Mouse (Mus musculus) CH12.LX (cell line): ENCODE results near the gene Cep78. TPM values are rescaled to one million over a fixed set of nuclear protein-coding genes. Genes with fewer than 3 reads are reported as not detected.
A peak's percentile ranks its signal among the peaks of the same experiment; 100 is the strongest.

ENCODE experiments used
- DNase-seq: peaks from one replicate; pipeline ENCODE4 v3.0.0-alpha.2; 2013; ENCODE audit errors: extremely low read depth
- H3K27ac ChIP-seq: 2 replicates; pipeline ENCODE4 v1.5.1; 2012; ENCODE audit warnings: low read depth, mild to moderate bottlenecking, control low read depth, moderate library complexity; ENCODE audit not compliant: insufficient read depth
- H3K27me3 ChIP-seq: replicated peaks from 2 replicates; pipeline ENCODE3; 2012; ENCODE audit warnings: inconsistent platforms
- H3K36me3 ChIP-seq, 2 experiments: replicated peaks in 1 of 2; 2 replicates each; pipeline versions ENCODE3 to v1.6.1; 2012; ENCODE audit warnings: inconsistent platforms in 1 of 2, low read length in 1 of 2, mild to moderate bottlenecking in 1 of 2, mixed read lengths in 1 of 2, moderate library complexity in 1 of 2; ENCODE audit not compliant: control insufficient read depth in 1 of 2, insufficient read depth in 1 of 2
- H3K4me1 ChIP-seq, 2 experiments: 2 replicates each; pipeline ENCODE4 v1.6.1; 2012; ENCODE audit warnings: inconsistent platforms in 1 of 2, moderate library complexity in 1 of 2; ENCODE audit not compliant: insufficient read depth in 2 of 2, control insufficient read depth in 1 of 2
- H3K4me2 ChIP-seq: 2 replicates; pipeline ENCODE4 v1.6.1; 2012; ENCODE audit warnings: low read depth, mild to moderate bottlenecking, control low read depth; ENCODE audit not compliant: poor library complexity, insufficient read depth, severe bottlenecking
- H3K4me3 ChIP-seq, 3 experiments: fragments of 150-350 bp in 1 of 3; sonication (generic) in 1 of 3; replicated peaks in 1 of 3; 2 replicates each; pipeline versions ENCODE3 to v1.5.1; 2011 to 2012; ENCODE audit warnings: low read depth in 2 of 3, low read length in 2 of 3, mild to moderate bottlenecking in 2 of 3, moderate library complexity in 2 of 3, control low read depth in 1 of 3, improper control_type of control experiment in 1 of 3, inconsistent platforms in 1 of 3, mixed read lengths in 1 of 3; ENCODE audit not compliant: poor library complexity in 1 of 3
- H3K79me2 ChIP-seq: replicated peaks from 2 replicates; pipeline ENCODE4 v1.6.1; 2012; ENCODE audit warnings: mild to moderate bottlenecking, moderate library complexity; ENCODE audit not compliant: control insufficient read depth, poor library complexity, insufficient read depth, severe bottlenecking; ENCODE audit errors: extremely low read depth
- H3K9ac ChIP-seq: 2 replicates; pipeline ENCODE4 v1.6.1; 2012; ENCODE audit warnings: low read depth, mild to moderate bottlenecking, control low read depth, moderate library complexity; ENCODE audit not compliant: insufficient read depth
- H3K9me3 ChIP-seq: replicated peaks from 2 replicates; pipeline ENCODE3; 2012; ENCODE audit warnings: low read length, inconsistent platforms, mixed read lengths
- BHLHE40 ChIP-seq: IDR thresholded peaks from 2 replicates; pipeline ENCODE4 v1.6.1; 2011; ENCODE audit warnings: mild to moderate bottlenecking, low read depth, low read length, improper control_type of control experiment
- CTCF ChIP-seq, 2 experiments: IDR thresholded peaks in 1 of 2; conservative IDR thresholded peaks in 1 of 2; 2 replicates each; pipeline ENCODE4 v1.5.1; 2011 to 2012; ENCODE audit warnings: low read depth in 2 of 2, low read length in 2 of 2, improper control_type of control experiment in 1 of 2, inconsistent platforms in 1 of 2, mild to moderate bottlenecking in 1 of 2, moderate library complexity in 1 of 2
- ELF1 ChIP-seq: IDR thresholded peaks from 2 replicates; pipeline ENCODE4 v1.6.1; 2014; ENCODE audit warnings: low read depth, mild to moderate bottlenecking, inconsistent platforms, low read length, improper control_type of control experiment
- EP300 ChIP-seq: IDR thresholded peaks from 2 replicates; pipeline ENCODE4 v1.6.1; 2011; ENCODE audit warnings: low read length, improper control_type of control experiment
- ETS1 ChIP-seq: conservative IDR thresholded peaks from 2 replicates; pipeline ENCODE4 v1.6.1; 2012; ENCODE audit warnings: low read depth, mild to moderate bottlenecking, inconsistent platforms, low read length, improper control_type of control experiment, moderate library complexity
- HCFC1 ChIP-seq: IDR thresholded peaks from 2 replicates; pipeline ENCODE4 v1.6.1; 2012; ENCODE audit warnings: low read depth, mild to moderate bottlenecking, inconsistent platforms, low read length, improper control_type of control experiment
- IRF4 ChIP-seq: IDR thresholded peaks from 2 replicates; pipeline ENCODE4 v1.6.1; 2014; ENCODE audit warnings: low read depth, mild to moderate bottlenecking, inconsistent platforms, low read length, improper control_type of control experiment
- KAT2A ChIP-seq: IDR thresholded peaks from 2 replicates; pipeline ENCODE4 v1.6.1; 2012; ENCODE audit warnings: low read length, improper control_type of control experiment, inconsistent platforms; ENCODE audit not compliant: insufficient replicate concordance
- MAX ChIP-seq: IDR thresholded peaks from 2 replicates; pipeline ENCODE4 v1.6.1; 2011; ENCODE audit warnings: low read length, improper control_type of control experiment
- MEF2A ChIP-seq: IDR thresholded peaks from 2 replicates; pipeline ENCODE4 v1.6.1; 2014; ENCODE audit warnings: low read depth, mild to moderate bottlenecking, inconsistent platforms, low read length, improper control_type of control experiment, borderline replicate concordance
- MXI1 ChIP-seq: IDR thresholded peaks from 2 replicates; pipeline ENCODE4 v1.6.1; 2011; ENCODE audit warnings: mild to moderate bottlenecking, low read depth, low read length, improper control_type of control experiment
- NELFE ChIP-seq: IDR thresholded peaks from 2 replicates; pipeline ENCODE4 v1.6.1; 2011; ENCODE audit warnings: low read depth, low read length, improper control_type of control experiment
- NRF1 ChIP-seq: IDR thresholded peaks from 2 replicates; pipeline ENCODE4 v1.6.1; 2014; ENCODE audit warnings: low read depth, mild to moderate bottlenecking, inconsistent platforms, low read length, improper control_type of control experiment, moderate library complexity
- POLR2A ChIP-seq: IDR thresholded peaks from 2 replicates; pipeline ENCODE4 v1.6.1; 2011; ENCODE audit warnings: low read depth, mild to moderate bottlenecking, improper control_type of control experiment, low read length
- POLR2AphosphoS2 ChIP-seq: IDR thresholded peaks from 2 replicates; pipeline ENCODE4 v1.6.1; 2011; ENCODE audit warnings: low read depth, low read length, improper control_type of control experiment
- RAD21 ChIP-seq: IDR thresholded peaks from 2 replicates; pipeline ENCODE4 v1.6.1; 2011; ENCODE audit warnings: low read depth, mild to moderate bottlenecking, low read length, improper control_type of control experiment, moderate library complexity
- RCOR1 ChIP-seq: conservative IDR thresholded peaks from 2 replicates; pipeline ENCODE4 v1.6.1; 2012; ENCODE audit warnings: low read depth, mild to moderate bottlenecking, inconsistent platforms, low read length, improper control_type of control experiment
- SIN3A ChIP-seq: IDR thresholded peaks from 2 replicates; pipeline ENCODE4 v1.6.1; 2012; ENCODE audit warnings: low read length, improper control_type of control experiment, inconsistent platforms
- TBP ChIP-seq: conservative IDR thresholded peaks from 2 replicates; pipeline ENCODE4 v1.6.1; 2011; ENCODE audit warnings: low read depth, low read length, improper control_type of control experiment
- TCF12 ChIP-seq: IDR thresholded peaks from 2 replicates; pipeline ENCODE4 v1.6.1; 2014; ENCODE audit warnings: low read depth, mild to moderate bottlenecking, inconsistent platforms, low read length, improper control_type of control experiment
- UBTF ChIP-seq: IDR thresholded peaks from 2 replicates; pipeline ENCODE4 v1.6.1; 2012; ENCODE audit warnings: low read depth, mild to moderate bottlenecking, inconsistent platforms, low read length, improper control_type of control experiment, moderate library complexity
- ZNF384 ChIP-seq: IDR thresholded peaks from 2 replicates; pipeline ENCODE4 v1.6.1; 2012; ENCODE audit warnings: low read depth, low read length, improper control_type of control experiment, inconsistent platforms
- dilution Hi-C: fragments of 300-500 bp; cut with MboI; formaldehyde crosslinking; loops from 2 replicates; pipeline ENCODE4 v1.14.3; 2020; ENCODE audit warnings: low sequenced_read_pairs; ENCODE audit not compliant: extremely low pct_unique_long_range_greater_than_20kb, extremely low pct_ligation_motif_present
- in situ Hi-C: fragments of 300-500 bp; cut with MboI; formaldehyde crosslinking; loops from 3 replicates; pipeline ENCODE4 v1.14.3; 2019; ENCODE audit warnings: low sequenced_read_pairs, low pct_ligation_motif_present, low pct_unique_long_range_greater_than_20kb, mixed read lengths
- polyA plus RNA-seq: library from polyadenylated mRNA; unstranded; fragments of >175 nt; gene quantifications from 2 replicates; pipeline ENCODE4 v1.2.1, GENCODE M21; 2012; ENCODE audit warnings: low read depth; ENCODE audit not compliant: insufficient read length
- total RNA-seq, 2 experiments: library from RNA; depleted of rRNA; stranded (reverse); fragments of 300-350 nt in 1 of 2; fragments of >200 nt in 1 of 2; gene quantifications; 2 replicates each; pipeline ENCODE4 v1.2.3; 2012 to 2014

Gene Cep78
- total RNA-seq (2012; rRNA removed) (9.9 and 10.2 TPM in 2 replicates), total RNA-seq (2014; rRNA removed) (18.3 and 19.2 TPM in 2 replicates), polyA plus RNA-seq (11.7 and 12.2 TPM in 2 replicates)

- DNase-seq: peak; percentile 88
- Histone ChIP-seq H3K36me3 (peaks cover 8 to 39% of the 10 kb centered on the region in 2 experiments), H3K4me1 (peaks cover 4 to 29% of the 10 kb centered on the region in 2 experiments), H3K9me3 (no peaks in the 10 kb centered on the region), H3K27ac (peak within 1 kb of the TSS; percentile 58), H3K27me3 (no peaks in the 10 kb centered on the region), H3K79me2 (no peaks in the 10 kb centered on the region), H3K4me2 (peak within 1 kb of the TSS; percentile 81), H3K9ac (peak within 1 kb of the TSS; percentile 72), H3K4me3 (peak within 1 kb of the TSS; percentile 89 to 97 (median 91))
- in situ Hi-C loops (no loop called here), dilution Hi-C loops (no loop called here)
- 0 out of 2 replicates have a peak, but pooled peaks have one; percentile 31 for TF ChIP-seq KAT2A
- TF ChIP-seq ZNF384: no peak
- TF ChIP-seq BHLHE40: 0 out of 2 replicates have a peak, but pooled peaks have one; percentile 24
- TF ChIP-seq IRF4: peak; percentile 29; the same call in 1 of the 2 replicates
- peak; percentile 51; the same call in 1 of the 2 replicates for TF ChIP-seq MAX
- TF ChIP-seq NRF1: peak; percentile 99
- TF ChIP-seq TCF12: peak; percentile 79
- peak; percentile 90 for TF ChIP-seq POLR2A
- TF ChIP-seq EP300: no peak
- peak; percentile 79 for TF ChIP-seq MXI1
- TF ChIP-seq POLR2AphosphoS2: peak; percentile 69; the same call in 1 of the 2 replicates
- TF ChIP-seq TBP: no peak
- TF ChIP-seq UBTF: peak; percentile 85; the same call in 1 of the 2 replicates
- no peak for TF ChIP-seq CTCF (conservative IDR thresholded peaks at IDR 0.05 in 1 of 2, IDR thresholded peaks at IDR 0.05 in 1 of 2; ENCODE audit: low read depth in 2 of 2, low read length in 2 of 2)
- TF ChIP-seq HCFC1: peak; percentile 77
- peak; percentile 46 for TF ChIP-seq MEF2A
- peak; percentile 87 for TF ChIP-seq NELFE
- TF ChIP-seq ELF1: peak; percentile 48
- peak; percentile 90 for TF ChIP-seq SIN3A
These were observed at the start of gene Cep78 for GRCm38 (mm10) chr19:15984449-15985171. Gene Cep78 (minus strand): TSS chr19:15984989.

GRCm38 (mm10) chr19:16031276-16031675 lies 46.5 kb upstream of the Cep78 start:
- no peak overlapping the region for H3K27ac ChIP-seq
- in situ Hi-C loops: no loop called here

More at GRCm38 (mm10) chr19:16031276-16031675, 46.5 kb upstream of the Cep78 start:
- H3K79me2 ChIP-seq: no peaks in the 10 kb centered on the region
- TF ChIP-seq POLR2A (no peak), RCOR1 (no peak), ETS1 (no peak), ELF1 (no peak), RAD21 (no peak)
- H3K36me3 ChIP-seq: no peaks in the 10 kb centered on the region
- no peaks in the 10 kb centered on the region for H3K27me3 ChIP-seq
- DNase-seq: no peak
- H3K9ac ChIP-seq: no peak overlapping the region
- dilution Hi-C loops: no loop called here
- peaks cover 0 to 2% of the 10 kb centered on the region in 2 experiments; a peak in 1 of 4 replicates for H3K4me1 ChIP-seq
- no peak overlapping the region for H3K4me3 ChIP-seq
- peaks cover 5% of the 10 kb centered on the region for H3K9me3 ChIP-seq
- H3K4me2 ChIP-seq: no peak overlapping the region
